Mouse (Mus musculus): Measurements from ENCODE around the gene Scgn.

The Scgn gene

GRCm38 (mm10) chr13:23938699-23939098 lies 52.3 kb downstream of the Scgn start:
- no peak for DNase-seq (ENCODE audit: low spot score)

GRCm38 (mm10) chr13:23934211-23934520 lies 56.8 kb downstream of the Scgn start, which contains the start of gene Hist1h2aa:
Hist1h2aa (plus strand) TSS chr13:23934462.
- no peak for DNase-seq (ENCODE audit: low spot score)

DNA sequence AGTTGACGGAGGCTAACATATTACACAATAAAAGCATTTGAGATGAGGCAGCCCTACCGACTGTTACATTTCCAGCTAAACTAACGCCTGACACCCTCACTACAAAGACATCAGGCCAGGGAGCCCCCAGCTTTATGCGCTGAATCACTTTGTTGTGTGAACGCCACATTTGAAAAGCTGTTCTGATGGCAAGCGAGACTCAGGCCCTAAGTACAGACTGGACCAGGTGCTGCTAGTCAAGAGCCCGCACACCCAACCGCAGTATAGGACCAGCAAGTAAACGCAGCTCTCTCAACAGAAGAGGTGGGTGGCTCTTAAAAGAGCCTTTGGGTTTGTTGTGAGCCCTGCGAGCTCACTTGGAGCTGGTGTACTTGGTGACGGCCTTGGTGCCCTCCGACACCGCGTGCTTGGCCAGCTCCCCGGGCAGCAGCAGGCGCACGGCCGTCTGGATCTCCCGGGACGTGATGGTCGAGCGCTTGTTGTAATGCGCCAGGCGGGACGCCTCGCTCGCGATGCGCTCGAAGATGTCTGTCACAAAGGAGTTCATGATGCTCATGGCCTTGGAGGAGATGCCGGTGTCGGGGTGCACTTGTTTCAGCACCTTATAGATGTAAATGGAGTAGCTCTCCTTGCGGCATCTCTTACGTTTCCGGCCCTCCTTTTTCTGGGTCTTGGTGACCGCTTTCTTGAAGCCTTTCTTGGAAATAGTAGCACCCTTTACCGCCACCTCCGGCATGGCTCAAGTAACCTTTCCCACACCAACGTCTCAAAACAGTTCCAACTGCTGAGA lies 57.4 kb downstream of the Scgn start, which contains the start of gene Hist1h2ba:
Hist1h2ba (minus strand) TSS at position 736 of the 790 bp plus-strand sequence.
- no peak for DNase-seq (ENCODE audit: low spot score)

DNA sequence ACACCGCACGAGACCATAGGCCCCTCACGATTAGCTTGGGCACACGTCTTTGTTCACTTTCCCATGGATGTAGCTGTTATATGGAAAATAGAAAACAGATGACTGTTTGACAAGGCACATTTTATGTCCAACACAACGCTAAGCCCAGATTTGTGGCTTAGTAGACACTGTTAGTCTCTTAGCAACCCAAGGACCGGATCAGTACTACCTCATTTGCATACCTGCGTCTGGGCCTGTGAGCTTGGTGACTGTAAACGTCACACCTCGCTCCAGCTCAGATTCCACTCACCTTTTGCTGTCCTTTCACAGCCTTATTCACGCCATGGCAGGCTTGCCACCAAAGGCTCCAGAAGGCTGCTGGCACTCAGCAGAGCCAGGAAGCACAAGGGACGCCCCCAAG lies 60.1 kb downstream of the Scgn start:
- no peak for DNase-seq (ENCODE audit: low spot score)

DNA sequence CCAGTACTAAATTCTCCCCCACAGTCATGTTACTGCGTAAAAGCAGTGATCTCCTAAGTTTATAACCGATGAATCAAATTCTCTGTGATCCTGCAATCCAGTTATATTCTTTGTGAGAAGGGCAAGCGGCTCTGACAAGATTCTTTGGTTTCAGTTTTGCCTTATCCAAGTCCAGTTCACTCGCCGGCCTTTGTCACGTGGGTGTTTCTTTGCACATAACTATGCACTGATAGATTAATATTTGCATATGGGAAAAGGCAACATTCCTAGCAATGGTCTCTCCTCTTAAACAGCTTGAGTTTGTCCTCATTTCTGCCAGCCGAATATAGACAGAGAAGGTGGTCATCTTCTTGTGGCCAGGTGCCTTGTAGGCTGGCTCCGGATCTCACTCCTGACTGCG lies 60.6 kb downstream of the Scgn start:
- no peak for DNase-seq (ENCODE audit: low spot score)

DNA sequence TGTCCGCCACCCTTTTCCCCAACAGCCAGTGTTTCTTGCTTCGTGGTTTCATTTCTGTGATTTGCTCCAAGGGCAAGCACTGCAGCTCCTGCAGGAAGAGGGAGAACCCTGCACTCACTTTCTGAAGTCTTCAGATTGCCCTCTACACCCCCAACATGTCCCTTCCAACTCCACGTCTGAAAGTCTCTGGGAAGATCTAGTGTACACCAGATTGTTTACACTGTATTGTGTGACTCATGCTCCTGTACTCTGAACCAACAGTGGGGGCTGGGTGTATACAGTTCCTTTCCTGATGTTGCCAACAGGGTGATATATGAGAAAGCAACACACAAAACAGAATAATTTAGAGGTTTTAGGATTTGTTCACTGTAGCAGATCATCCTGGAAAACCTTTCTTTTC lies 62.4 kb downstream of the Scgn start:
- DNase-seq (ENCODE audit: low spot score) = peak; percentile 30

GRCm38 (mm10) chr13:23925792-23926191 lies 65.2 kb downstream of the Scgn start:
- no peak for DNase-seq (ENCODE audit: low spot score)

DNA sequence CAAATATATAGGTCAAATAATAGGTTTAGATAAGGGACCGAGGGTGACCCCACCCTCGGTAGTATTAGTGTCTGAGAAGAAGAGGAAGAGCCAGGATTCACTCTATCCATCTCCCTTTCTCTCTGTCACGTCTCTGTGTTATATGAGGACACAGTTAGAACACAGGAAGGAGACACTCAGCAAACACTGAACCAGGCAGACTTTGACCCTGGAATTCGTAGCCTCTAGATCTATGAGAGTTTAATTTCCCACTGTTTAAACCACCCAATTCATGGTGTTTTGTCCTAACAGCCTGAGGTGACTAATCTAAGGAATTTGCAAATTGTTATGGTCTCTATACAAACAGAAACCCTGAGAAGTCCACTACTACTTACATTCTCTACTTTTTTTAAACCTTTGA lies 73.3 kb downstream of the Scgn start:
- DNase-seq (ENCODE audit: low spot score) = no peak

DNA sequence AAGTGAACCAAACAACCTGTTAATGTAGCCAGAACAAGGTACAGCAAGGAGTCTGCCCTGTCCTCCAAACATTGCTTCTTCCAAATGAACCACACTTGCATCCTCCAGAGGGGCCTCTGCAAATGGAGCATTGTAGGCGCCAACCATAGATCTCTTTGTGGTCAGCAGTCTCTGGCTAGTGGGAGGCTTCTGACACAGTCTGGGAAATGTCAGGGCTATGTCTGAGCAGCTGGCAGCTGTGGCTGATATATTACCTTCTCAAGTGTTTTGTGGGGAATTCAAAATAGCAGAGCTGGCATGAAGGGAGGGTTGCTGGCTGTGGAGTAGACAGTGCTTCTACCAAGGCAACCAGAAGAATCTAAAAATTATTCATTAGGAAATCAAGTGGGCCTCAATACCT lies 74.9 kb downstream of the Scgn start:
- DNase-seq (ENCODE audit: low spot score) = no peak

GRCm38 (mm10) chr13:23914376-23915167 lies 76.4 kb downstream of the Scgn start, which contains the start of gene Slc17a4:
Slc17a4 (minus strand) TSS chr13:23915009.
- DNase-seq (ENCODE audit: low spot score) = no peak

DNA sequence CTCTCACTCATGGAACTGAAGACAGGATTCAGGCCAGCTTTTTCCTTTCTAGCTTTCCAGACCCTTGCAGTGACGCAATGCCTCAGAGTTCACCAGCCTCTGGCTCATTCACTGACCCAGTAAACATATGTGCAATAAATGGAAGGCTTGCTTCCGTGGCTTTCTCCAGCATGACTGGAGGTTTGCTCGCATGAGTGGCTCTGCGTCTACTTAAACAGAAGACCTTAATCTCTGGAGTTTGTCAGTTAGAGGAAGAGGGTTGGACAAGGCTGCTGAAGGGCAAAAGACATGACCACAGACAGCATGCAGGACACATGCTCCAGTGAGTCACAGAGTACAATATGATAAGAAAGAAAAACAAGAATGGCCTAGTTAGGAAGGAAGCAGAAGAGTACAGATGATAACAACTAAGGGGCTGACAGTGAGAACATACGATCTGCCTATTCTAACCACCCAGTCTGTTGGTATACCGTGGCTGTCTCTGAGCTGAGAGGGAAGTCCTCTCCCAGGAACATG lies 77.2 kb downstream of the Scgn start:
- DNase-seq (ENCODE audit: low spot score) = no peak

DNA sequence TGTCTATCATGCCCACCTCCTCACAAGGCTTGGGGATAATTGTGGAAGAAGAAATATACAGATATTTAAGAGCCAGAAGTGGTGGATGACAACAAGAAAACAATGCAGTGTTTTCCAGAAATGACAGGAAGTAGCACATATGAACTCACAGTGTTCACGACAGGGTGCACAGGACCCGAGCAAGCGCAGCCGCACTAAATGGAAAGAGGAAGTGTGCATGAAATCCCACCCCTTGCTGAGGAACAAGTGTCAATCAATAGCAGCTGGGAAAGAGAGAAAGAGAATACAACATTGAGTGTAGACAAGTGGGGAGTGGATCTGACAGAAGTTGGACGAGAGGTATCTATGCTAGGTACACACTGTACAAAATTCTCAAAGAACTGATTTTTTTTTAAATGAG lies 79.7 kb downstream of the Scgn start:
- DNase-seq (ENCODE audit: low spot score) = no peak

DNA sequence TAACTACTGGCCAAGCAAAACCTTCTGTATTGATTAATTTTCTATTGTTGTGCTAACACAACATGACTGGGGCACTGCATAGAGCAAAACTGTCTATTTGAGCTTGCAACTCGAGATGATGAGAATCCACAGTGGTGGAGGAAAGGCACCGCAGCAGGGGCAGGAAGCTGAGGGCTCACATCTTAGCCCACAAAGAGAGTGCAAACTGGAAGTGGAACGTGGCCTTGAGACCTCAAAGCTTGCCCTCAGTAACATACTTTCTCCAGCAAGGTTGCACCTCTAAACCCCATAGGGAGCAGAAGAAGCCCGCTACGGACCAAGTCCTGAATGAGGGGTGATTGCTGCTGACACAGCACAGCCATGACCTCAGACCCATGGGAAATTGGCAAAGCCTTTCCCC lies 80.9 kb downstream of the Scgn start:
- no peak for DNase-seq (ENCODE audit: low spot score)

DNA sequence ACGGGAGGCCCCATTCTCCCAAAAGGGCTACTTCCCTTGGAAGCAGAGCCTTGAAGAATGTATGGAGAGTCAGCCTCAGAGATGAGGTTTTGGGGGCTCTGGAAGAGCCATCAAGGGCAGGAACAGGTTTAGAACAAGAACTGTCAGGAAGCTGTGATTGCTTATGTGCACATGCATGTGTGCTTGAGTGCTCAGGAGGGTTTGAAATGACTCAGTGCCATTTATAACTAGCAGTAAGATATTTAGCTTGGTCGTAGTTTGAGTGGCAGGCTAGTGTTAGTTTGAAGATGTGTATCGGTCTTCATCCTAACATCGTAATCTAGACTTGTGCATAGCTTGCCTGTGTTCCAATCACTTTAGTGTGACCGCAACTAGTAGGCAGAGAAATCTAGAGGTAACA lies 84.1 kb downstream of the Scgn start:
- no peak for DNase-seq (ENCODE audit: low spot score)

Measured in urinary bladder, postnatal 14 days (tissue).